Mouse (Mus musculus) midbrain, embryonic 12.5 days (tissue): ENCODE data around the gene Lum. TPM values are rescaled to one million over a fixed set of nuclear protein-coding genes. Genes with fewer than 3 reads are reported as not detected.

Source experiments
- ATAC-seq: fragments of 200-750 bp; cut with Nextera tagmentation; 2 replicates; pipeline ENCODE4 v1.8.0; 2017; ENCODE audit warnings: low read depth, moderate TSS enrichment, moderate library complexity; ENCODE audit not compliant: low FRiP score
- H3K27ac ChIP-seq: fragments of 300-500 bp; sonication (generic); replicated peaks from 2 replicates; pipeline ENCODE4 v1.5.1; 2016; ENCODE audit warnings: mild to moderate bottlenecking
- H3K27me3 ChIP-seq: fragments of 300-500 bp; sonication (generic); 2 replicates; pipeline ENCODE4 v1.6.1; 2016; ENCODE audit warnings: mild to moderate bottlenecking
- H3K36me3 ChIP-seq: fragments of 300-500 bp; sonication (generic); 2 replicates; pipeline ENCODE4 v1.6.1; 2016
- H3K4me1 ChIP-seq: fragments of 300-500 bp; sonication (generic); 2 replicates; pipeline ENCODE4 v1.6.1; 2016
- H3K4me2 ChIP-seq: fragments of 300-500 bp; sonication (generic); replicated peaks from 2 replicates; pipeline ENCODE4 v1.6.1; 2016; ENCODE audit warnings: mild to moderate bottlenecking, moderate library complexity
- H3K4me3 ChIP-seq: fragments of 300-500 bp; sonication (generic); 2 replicates; pipeline ENCODE4 v1.5.1; 2016; ENCODE audit warnings: mild to moderate bottlenecking
- H3K9ac ChIP-seq: fragments of 300-500 bp; sonication (generic); replicated peaks from 2 replicates; pipeline ENCODE4 v1.6.1; 2016; ENCODE audit warnings: mild to moderate bottlenecking, moderate library complexity
- H3K9me3 ChIP-seq: fragments of 300-500 bp; sonication (generic); 2 replicates; pipeline ENCODE4 v1.6.1; 2016; ENCODE audit warnings: mild to moderate bottlenecking
- WGBS: fragments of 180-500 bp; shearing (Covaris S2); methylation state at CpG from one replicate; pipeline ENCODE4 v1.1.7; 2016; 5-methylcytosine and 5-hydroxymethylcytosine counted together
- polyA plus RNA-seq: library from polyadenylated mRNA; unstranded; fragments of >200 nt; fragmentation: Nextera tagmentation; extraction: Ambion mirVana; gene quantifications from 2 replicates; pipeline ENCODE4 v1.2.1, GENCODE M21; 2016

Lum gene
- polyA plus RNA-seq, result 110 and 152 TPM in 2 replicates

DNA sequence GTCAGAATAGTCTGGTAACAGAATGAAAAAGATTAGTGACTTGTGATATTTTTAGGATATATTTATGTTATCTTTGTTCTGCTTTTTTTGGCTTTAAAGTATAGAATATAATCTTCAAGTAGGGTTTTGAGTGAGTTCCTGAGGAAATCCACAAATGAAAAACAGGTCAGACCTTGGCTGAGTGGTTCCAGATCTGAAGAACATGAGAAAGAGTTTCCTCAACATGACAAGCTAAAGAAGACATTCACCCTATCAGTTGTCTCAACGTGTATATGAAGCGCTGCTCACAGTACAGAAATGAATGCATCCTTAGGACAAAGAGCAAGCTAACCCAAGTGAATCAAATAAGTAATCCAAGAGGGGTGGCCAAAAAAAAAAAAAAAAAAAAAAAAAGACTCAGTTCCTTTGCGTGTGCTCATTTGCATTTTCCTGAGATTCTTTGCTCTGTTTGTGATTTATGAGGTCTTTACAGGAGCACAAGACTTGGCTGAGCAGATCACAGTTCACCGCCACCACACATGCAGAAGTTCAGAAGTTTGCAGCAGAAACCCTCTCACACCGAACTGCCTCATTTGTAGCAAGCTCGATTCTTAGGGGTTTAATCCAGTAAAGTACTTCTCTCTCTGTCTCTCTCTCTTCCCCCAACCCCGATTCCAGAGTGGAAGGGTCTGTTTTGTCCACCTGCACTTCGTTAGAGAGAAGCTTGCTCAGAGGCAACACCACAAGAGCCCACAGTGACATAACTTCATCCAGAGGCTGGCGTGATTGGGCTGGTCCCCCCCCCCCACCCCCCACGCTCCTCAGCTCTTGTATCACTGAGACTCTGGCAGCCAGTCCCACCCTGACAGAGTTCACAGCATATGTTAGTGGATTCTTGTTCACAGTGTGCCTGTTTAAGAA, at the start of gene Lum:
Lum (plus strand) TSS at position 172 of the 900 bp plus-strand sequence.
- Histone ChIP-seq H3K4me3 (no peak within 1 kb of the TSS), H3K27me3 (no peaks in the 10 kb centered on the region), H3K4me2 (no peak within 1 kb of the TSS), H3K4me1 (no peaks in the 10 kb centered on the region), H3K27ac (no peak within 1 kb of the TSS), H3K9ac (no peak within 1 kb of the TSS), H3K36me3 (no peaks in the 10 kb centered on the region), H3K9me3 (no peaks in the 10 kb centered on the region)
- WGBS, result 60% methylated on average over 10 of the region's 10 CpGs
- ATAC-seq, result no peak

- WGBS, result 90% methylated on average over 3 of the region's 3 CpGs
- Histone ChIP-seq H3K27ac (no peak overlapping the region), H3K9me3 (no peaks in the 10 kb centered on the region), H3K36me3 (no peaks in the 10 kb centered on the region), H3K4me1 (no peaks in the 10 kb centered on the region), H3K9ac (no peak overlapping the region), H3K4me3 (no peak overlapping the region), H3K4me2 (no peak overlapping the region), H3K27me3 (no peaks in the 10 kb centered on the region)
- no peak for ATAC-seq
Measured at GRCm38 (mm10) chr10:97523366-97523765, 41.6 kb upstream of the Lum start.

DNA sequence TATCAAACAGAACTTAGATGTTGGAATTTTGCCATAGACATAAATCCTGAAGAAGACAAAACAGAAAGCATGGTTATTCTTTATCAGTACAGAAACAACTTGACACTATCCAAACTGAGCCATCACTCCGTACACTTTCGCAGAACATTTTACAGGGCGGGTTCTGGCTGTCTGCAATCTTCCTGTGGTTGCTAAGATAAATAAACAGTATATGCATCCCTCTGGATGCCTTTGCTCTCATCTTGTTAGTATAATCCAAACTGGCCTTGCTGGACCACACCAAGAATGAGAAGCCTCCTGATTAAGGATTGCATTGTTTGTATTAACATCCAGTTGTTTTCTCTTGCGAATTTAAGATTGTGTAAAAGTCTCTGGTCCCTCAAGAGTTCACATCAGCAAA, 29.2 kb upstream of the Lum start:
- Histone ChIP-seq H3K27ac (no peak overlapping the region), H3K36me3 (no peaks in the 10 kb centered on the region), H3K4me1 (no peaks in the 10 kb centered on the region), H3K9ac (no peak overlapping the region), H3K4me2 (no peak overlapping the region), H3K9me3 (no peaks in the 10 kb centered on the region), H3K27me3 (no peaks in the 10 kb centered on the region), H3K4me3 (no peak overlapping the region)
- no peak for ATAC-seq
- 92% methylated on average over 4 of the region's 4 CpGs for whole genome bisulfite sequencing

DNA sequence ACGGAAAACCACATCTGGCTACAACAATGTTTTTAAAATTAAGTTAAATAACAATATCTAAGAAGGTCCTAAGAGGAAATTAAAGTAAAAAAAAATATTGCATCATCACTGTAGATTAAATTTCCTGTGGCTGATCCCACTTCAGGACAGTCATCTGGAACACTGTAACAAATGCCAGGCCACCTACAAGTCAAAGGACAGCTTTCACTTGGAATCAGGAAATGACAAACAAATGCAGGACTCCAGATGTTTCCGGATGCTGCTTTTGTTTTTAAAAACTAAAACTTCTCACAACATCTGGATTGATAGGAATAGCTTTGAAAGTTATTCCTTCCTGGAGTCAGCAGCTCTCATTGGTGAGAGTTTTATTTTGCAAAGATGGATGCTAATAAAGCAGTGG, 28.0 kb upstream of the Lum start:
- H3K27me3 ChIP-seq, result no peaks in the 10 kb centered on the region
- H3K9me3 ChIP-seq, result no peaks in the 10 kb centered on the region
- WGBS, result 67% methylated on average over 2 of the region's 2 CpGs
- no peak overlapping the region for H3K4me3 ChIP-seq
- H3K4me2 ChIP-seq, result no peak overlapping the region
- H3K9ac ChIP-seq, result no peak overlapping the region
- no peaks in the 10 kb centered on the region for H3K36me3 ChIP-seq
- no peak for ATAC-seq
- no peak overlapping the region for H3K27ac ChIP-seq
- no peaks in the 10 kb centered on the region for H3K4me1 ChIP-seq

DNA sequence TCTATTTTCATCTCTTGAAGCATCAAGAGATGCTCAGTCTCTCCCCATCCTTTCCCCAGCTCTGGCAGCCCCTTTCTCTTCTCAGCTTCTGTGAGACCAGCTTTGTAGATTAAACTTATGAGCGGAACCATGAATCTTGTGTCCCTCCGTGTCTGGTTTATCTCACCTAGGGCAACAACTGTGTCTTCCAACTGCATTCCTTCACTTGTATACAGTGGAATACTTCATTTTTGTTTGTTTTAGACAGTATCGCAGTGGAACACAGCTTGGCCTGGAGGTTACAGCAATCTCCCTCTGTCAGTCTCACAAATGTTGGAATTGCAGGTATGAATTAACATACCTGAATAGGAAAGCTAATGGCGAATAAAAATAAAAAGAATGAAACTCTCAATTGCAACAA, 26.7 kb upstream of the Lum start:
- 95% methylated on average over 4 of the region's 4 CpGs for WGBS
- ATAC-seq, result no peak
- no peaks in the 10 kb centered on the region for H3K36me3 ChIP-seq

GRCm38 (mm10) chr10:97547740-97548139, 17.2 kb upstream of the Lum start:
- H3K36me3 ChIP-seq, result no peaks in the 10 kb centered on the region
- no peak for ATAC-seq
- H3K4me3 ChIP-seq, result no peak overlapping the region
- 73% methylated on average over 1 of the region's 1 CpGs for WGBS
- no peaks in the 10 kb centered on the region for H3K27me3 ChIP-seq
- no peak overlapping the region for H3K9ac ChIP-seq
- H3K9me3 ChIP-seq, result no peaks in the 10 kb centered on the region
- no peak overlapping the region for H3K4me2 ChIP-seq
- H3K4me1 ChIP-seq, result no peaks in the 10 kb centered on the region
- H3K27ac ChIP-seq, result no peak overlapping the region

More for the DNA sequence above, 26.7 kb upstream of the Lum start:
- H3K9me3 ChIP-seq, result no peaks in the 10 kb centered on the region
- no peak overlapping the region for H3K27ac ChIP-seq
- H3K4me2 ChIP-seq, result no peak overlapping the region
- H3K4me3 ChIP-seq, result no peak overlapping the region
- no peaks in the 10 kb centered on the region for H3K27me3 ChIP-seq
- H3K4me1 ChIP-seq, result no peaks in the 10 kb centered on the region
- no peak overlapping the region for H3K9ac ChIP-seq

- Histone ChIP-seq H3K36me3 (no peaks in the 10 kb centered on the region), H3K9ac (no peak overlapping the region), H3K27ac (no peak overlapping the region), H3K9me3 (no peaks in the 10 kb centered on the region), H3K27me3 (no peaks in the 10 kb centered on the region), H3K4me3 (no peak overlapping the region), H3K4me1 (no peaks in the 10 kb centered on the region), H3K4me2 (no peak overlapping the region)
- WGBS, result 61% methylated on average over 8 of the region's 8 CpGs
- ATAC-seq, result no peak
Measured at GRCm38 (mm10) chr10:97567489-97568135, 2.7 kb downstream of the Lum start.

DNA sequence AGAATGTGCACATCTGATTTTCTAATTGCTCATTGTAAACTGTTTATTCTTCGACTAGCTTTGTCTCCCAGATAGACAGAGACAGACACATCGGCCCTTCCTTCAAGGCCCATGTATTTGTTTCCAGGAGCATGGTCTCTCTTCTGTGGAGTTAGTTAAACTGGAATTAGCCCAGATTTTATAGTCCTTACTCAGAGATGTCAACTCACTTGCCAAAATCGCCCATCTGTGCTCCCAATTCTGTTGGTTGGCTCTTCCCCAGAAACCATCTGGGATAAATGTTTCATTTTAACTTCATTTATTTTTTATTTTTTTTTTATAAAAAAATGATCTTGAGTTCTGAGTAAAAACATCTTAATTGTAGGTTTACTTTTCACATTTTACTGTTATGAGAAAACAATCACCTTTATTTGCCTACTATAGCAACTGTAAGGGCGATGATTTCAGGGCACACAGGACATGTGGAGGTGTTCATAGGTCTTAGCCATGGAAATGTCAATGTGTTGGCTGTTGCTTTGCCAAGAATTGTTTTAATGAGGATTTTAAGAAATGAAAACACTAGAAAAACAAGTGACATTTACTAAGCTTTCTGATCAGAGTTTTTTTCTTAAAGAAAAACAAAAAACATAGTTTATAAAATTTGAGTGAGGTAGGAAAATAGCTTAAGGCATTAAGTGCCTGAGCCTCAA, 17.8 kb downstream of the Lum start:
- Histone ChIP-seq H3K36me3 (no peaks in the 10 kb centered on the region), H3K4me1 (no peaks in the 10 kb centered on the region), H3K27me3 (no peaks in the 10 kb centered on the region), H3K4me3 (no peak overlapping the region), H3K9ac (no peak overlapping the region), H3K9me3 (no peaks in the 10 kb centered on the region), H3K27ac (no peak overlapping the region), H3K4me2 (no peak overlapping the region)
- no peak for ATAC-seq
- 85% methylated on average over 4 of the region's 4 CpGs for WGBS

DNA sequence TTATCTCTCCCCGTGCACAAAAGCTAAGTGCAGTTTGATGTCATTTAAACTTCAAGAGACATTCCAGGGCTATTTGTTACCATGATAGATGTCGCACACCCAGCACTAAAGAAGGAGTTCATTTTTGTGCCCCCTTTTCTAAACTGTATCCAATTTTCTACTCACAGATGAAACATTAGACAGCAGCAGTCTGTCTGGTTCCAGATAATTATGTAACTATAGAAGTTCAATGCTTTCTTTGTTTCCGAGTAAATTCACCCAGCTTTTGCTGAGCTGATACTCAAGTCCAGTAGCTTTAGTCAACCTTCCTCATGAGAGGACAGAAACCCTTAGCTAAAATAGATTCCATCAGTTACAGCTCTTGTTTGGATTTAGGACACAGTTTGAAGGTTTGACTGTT, 19.2 kb downstream of the Lum start:
- Histone ChIP-seq H3K9me3 (no peaks in the 10 kb centered on the region), H3K27me3 (no peaks in the 10 kb centered on the region), H3K4me2 (no peak overlapping the region), H3K36me3 (no peaks in the 10 kb centered on the region), H3K27ac (no peak overlapping the region), H3K9ac (no peak overlapping the region), H3K4me3 (no peak overlapping the region), H3K4me1 (no peaks in the 10 kb centered on the region)
- no peak for ATAC-seq
- WGBS, result 76% methylated on average over 3 of the region's 3 CpGs

GRCm38 (mm10) chr10:97587159-97587558, 22.2 kb downstream of the Lum start:
- H3K27me3 ChIP-seq, result no peaks in the 10 kb centered on the region
- ATAC-seq, result no peak
- no peak overlapping the region for H3K4me3 ChIP-seq
- 86% methylated on average over 5 of the region's 5 CpGs for WGBS
- no peaks in the 10 kb centered on the region for H3K36me3 ChIP-seq
- no peaks in the 10 kb centered on the region for H3K4me1 ChIP-seq
- H3K27ac ChIP-seq, result no peak overlapping the region
- no peaks in the 10 kb centered on the region for H3K9me3 ChIP-seq
- H3K4me2 ChIP-seq, result no peak overlapping the region
- H3K9ac ChIP-seq, result no peak overlapping the region

DNA sequence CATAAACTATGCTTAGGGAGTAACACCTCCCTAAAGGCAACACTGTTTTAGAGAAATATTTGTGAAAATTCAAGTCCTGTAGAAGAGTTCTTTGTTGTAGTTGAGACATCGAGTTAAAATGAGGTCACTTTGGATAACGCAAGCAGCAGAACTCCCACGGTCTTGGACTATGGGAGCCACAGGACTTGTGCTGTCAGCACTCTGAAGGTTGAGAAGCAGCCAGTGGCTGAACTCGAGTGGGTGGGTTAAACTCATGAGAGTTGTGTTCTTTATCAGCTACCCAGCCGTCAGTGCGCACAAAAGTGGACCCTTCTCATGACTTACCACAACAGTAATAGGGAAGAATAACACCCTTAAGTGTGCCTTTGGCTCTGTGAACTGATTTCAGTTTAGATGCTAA, 24.6 kb downstream of the Lum start:
- no peak overlapping the region for H3K9ac ChIP-seq
- WGBS, result 87% methylated on average over 6 of the region's 6 CpGs
- H3K4me3 ChIP-seq, result no peak overlapping the region
- no peaks in the 10 kb centered on the region for H3K36me3 ChIP-seq
- no peaks in the 10 kb centered on the region for H3K27me3 ChIP-seq
- no peaks in the 10 kb centered on the region for H3K4me1 ChIP-seq
- H3K4me2 ChIP-seq, result no peak overlapping the region
- H3K27ac ChIP-seq, result no peak overlapping the region
- H3K9me3 ChIP-seq, result no peaks in the 10 kb centered on the region
- no peak for ATAC-seq

DNA sequence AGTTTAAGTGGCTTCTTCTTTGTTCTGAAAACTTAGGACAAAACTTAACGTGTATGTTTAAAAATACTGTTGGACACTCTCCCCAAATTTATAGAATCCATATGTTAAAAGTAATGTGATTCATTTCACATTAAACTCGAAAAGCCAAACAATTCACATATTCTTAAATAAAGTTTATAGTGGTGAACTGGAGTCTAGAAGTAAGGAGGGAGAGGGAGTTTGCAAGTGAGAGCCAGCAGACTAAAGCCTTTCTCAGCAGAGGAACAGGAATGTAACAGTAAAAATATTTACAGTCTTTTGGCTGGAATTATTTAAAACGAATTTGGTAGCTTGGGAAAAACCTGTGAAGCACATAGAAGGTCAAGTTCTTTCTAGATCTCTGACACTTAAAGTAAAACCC, 26.1 kb downstream of the Lum start:
- 66% methylated on average over 3 of the region's 3 CpGs for WGBS
- Histone ChIP-seq H3K9me3 (no peaks in the 10 kb centered on the region), H3K9ac (no peak overlapping the region), H3K4me2 (no peak overlapping the region), H3K27me3 (no peaks in the 10 kb centered on the region), H3K4me1 (no peaks in the 10 kb centered on the region), H3K27ac (no peak overlapping the region), H3K4me3 (no peak overlapping the region), H3K36me3 (no peaks in the 10 kb centered on the region)
- ATAC-seq, result no peak
